Mouse (Mus musculus): Measurements from ENCODE around the gene Fbln2.

The Fbln2 gene

GRCm38 (mm10) chr6:91281747-91282146 is 69.5 kb downstream of the Fbln2 start:
- no peak for DNase-seq

- no peak for DNase-seq
These were observed 70.8 kb downstream of the Fbln2 start for GRCm38 (mm10) chr6:91283031-91283430.

GRCm38 (mm10) chr6:91284521-91285449 is 72.5 kb downstream of the Fbln2 start:
- DNase-seq = no peak

GRCm38 (mm10) chr6:91285450-91285790 is 73.2 kb downstream of the Fbln2 start:
- DNase-seq = peak in 1 of 2 experiments; percentile 48

GRCm38 (mm10) chr6:91285814-91286545 is 73.7 kb downstream of the Fbln2 start:
- no peak for DNase-seq

- DNase-seq = peak; percentile 21 to 61
These were observed 74.4 kb downstream of the Fbln2 start for GRCm38 (mm10) chr6:91286624-91287023.

GRCm38 (mm10) chr6:91287148-91287547 is 74.9 kb downstream of the Fbln2 start:
- no peak for DNase-seq

- no peak for DNase-seq
These were observed 75.4 kb downstream of the Fbln2 start for GRCm38 (mm10) chr6:91287636-91288035.

- no peak for DNase-seq
These were observed 76.1 kb downstream of the Fbln2 start for GRCm38 (mm10) chr6:91288251-91288785.

- no peak for DNase-seq
These were observed 76.7 kb downstream of the Fbln2 start for GRCm38 (mm10) chr6:91288961-91289360.

GRCm38 (mm10) chr6:91290937-91291336 is 78.7 kb downstream of the Fbln2 start:
- no peak for DNase-seq

- DNase-seq = no peak
These were observed 83.2 kb downstream of the Fbln2 start for GRCm38 (mm10) chr6:91295431-91295830.

GRCm38 (mm10) chr6:91298828-91299227 is 86.6 kb downstream of the Fbln2 start:
- DNase-seq = no peak

- DNase-seq = no peak
These were observed 87.8 kb downstream of the Fbln2 start for GRCm38 (mm10) chr6:91300079-91300478.

- DNase-seq = no peak
These were observed 89.6 kb downstream of the Fbln2 start for GRCm38 (mm10) chr6:91301839-91302238.

GRCm38 (mm10) chr6:91302337-91302736 is 90.1 kb downstream of the Fbln2 start:
- DNase-seq = no peak

- DNase-seq = no peak
These were observed 91.9 kb downstream of the Fbln2 start for GRCm38 (mm10) chr6:91304172-91304571.

- no peak for DNase-seq
These were observed 95.7 kb downstream of the Fbln2 start for GRCm38 (mm10) chr6:91307972-91308371.

- no peak for DNase-seq
These were observed 98.9 kb downstream of the Fbln2 start for GRCm38 (mm10) chr6:91311204-91311603.

GRCm38 (mm10) chr6:91312491-91312890 is 100.2 kb downstream of the Fbln2 start:
- no peak for DNase-seq
